Mouse (Mus musculus) spleen, embryonic (tissue): ENCODE results near the gene Nup88.
"Not testable (repeated sequence)": the region's sequence is repeated elsewhere in the genome, so short reads cannot be mapped to it uniquely, and the experiment has no call there.

Source experiments
- CTCF ChIA-PET: fragments of 350-600 bp; sonication (Branson Sonifier 250); formaldehyde crosslinking; loops from one replicate; lab custom pipeline; 2022; lab: Charles Lee

Gene Nup88

DNA sequence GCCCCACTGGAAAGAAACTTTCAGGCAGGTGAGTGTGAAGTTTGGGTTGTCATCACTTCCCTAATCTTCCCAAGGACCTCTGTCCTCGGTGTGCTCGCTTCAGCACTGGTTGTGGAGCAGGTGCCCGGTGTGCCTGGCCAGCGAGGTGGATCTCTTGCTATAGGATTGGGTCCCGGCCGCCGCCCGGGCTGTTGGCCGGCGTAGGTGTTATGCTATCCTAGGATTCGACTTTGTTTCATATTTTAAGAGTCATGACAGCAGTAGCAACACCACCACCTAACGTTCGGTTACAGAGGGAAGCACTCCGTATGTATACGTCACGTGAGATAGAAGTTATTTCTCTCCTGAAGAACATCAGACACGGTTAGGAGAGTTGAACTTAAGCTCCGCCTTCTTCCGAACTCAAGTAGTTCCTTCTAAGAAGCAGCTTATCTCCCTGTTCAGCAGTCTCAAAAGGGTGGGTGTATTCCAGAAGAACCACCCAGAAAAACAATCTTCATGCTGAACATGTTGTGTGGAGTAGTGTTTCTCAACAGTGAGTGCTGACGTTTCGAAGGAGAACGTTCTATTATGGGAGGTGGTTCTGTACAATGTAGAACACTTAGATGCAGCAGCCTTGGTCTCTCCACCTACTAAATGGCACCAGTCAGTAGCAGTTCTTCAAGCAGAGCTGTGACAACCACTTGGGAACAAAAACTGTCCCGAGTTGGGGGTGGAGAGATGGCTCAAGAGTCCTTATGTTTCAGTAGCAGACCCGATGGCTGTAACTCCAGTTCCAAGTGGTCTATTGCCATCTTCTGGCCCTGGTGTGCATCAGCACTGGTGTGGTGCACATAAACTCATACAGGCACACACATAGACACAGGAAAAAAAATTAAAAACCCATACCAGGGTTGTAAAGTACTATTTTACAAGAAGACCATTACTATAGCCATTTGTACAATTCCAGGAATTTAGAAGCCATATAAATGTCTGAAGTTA lies 1.1 kb upstream of the Nup88 start:
- CTCF ChIA-PET = no interaction called here

DNA sequence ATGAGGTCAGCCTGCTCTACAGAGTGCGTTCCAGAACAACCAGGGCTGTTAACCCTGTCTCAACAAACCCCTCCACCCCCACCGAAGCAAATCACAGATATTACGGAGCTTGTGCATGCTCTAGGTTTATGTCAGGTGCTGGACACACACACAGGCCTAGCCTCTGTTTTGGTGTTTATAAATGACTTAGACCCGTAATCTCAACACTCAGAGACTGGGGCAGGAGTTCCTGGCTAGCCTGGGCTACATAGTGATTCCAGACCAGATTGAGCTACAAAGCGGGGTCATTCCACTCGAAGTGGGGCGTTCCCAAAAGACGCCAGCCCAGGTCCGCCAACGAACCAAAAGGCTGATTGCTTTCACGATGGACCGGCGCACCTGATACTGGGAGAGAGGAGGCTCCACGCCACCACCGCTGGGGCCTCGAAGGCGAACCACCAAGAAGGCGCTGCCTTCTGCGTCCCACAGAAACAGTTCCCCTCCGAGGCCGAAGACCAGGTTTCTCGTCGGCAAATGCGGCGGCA lies 440 bp downstream of the Nup88 start:
- CTCF ChIA-PET = interaction anchor here (0.8 kb wide), 1 partner anchor 1271 kb away, joined by 4 read pairs; no protein-coding TSS in a partner anchor

DNA sequence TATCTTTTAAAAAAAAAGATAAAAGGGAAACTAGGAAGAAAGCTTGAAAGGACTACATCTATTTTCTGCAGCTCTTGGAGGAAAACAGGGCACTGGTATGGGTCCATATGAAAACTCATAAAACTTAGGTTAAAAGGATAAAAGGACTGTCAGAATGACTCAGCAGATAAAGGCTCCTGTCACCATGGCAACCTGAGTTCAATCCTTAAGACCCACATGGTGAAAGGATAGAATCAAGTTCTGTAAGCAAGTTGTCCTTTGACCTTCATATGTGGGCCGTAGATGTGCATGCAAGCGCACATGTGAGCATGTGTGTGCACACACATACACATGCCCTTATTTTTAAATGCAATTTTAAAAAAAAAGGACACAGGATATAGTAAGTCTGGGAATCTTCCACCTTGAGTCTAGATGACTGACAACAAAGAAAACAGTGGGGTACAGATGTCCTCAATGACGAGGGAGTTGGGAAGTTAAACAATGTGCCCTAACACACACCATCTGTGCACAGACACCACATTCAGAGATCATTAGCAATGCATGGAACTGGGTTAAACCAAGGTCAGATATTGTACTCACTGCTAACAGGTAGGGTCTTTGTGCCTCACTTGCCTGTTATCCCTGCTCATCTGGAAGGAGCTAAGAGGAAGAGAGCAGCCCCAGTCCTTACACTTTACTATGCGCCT lies 5.4 kb downstream of the Nup88 start:
- CTCF ChIA-PET = no interaction called here

- CTCF ChIA-PET = interaction anchor here (0.7 to 0.8 kb wide), 2 partner anchors 43 to 384 kb away, joined by 3 read pairs; no protein-coding TSS in a partner anchor
Measured at GRCm38 (mm10) chr11:70960786-70961554, 8.8 kb downstream of the Nup88 start.

GRCm38 (mm10) chr11:70954711-70955110 lies 15.1 kb downstream of the Nup88 start:
- CTCF ChIA-PET = interaction anchor here (0.6 kb wide), 1 partner anchor 40 kb away, joined by 6 read pairs; no protein-coding TSS in a partner anchor

GRCm38 (mm10) chr11:70944935-70945817 lies 24.6 kb downstream of the Nup88 start:
- CTCF ChIA-PET = no interaction called here

DNA sequence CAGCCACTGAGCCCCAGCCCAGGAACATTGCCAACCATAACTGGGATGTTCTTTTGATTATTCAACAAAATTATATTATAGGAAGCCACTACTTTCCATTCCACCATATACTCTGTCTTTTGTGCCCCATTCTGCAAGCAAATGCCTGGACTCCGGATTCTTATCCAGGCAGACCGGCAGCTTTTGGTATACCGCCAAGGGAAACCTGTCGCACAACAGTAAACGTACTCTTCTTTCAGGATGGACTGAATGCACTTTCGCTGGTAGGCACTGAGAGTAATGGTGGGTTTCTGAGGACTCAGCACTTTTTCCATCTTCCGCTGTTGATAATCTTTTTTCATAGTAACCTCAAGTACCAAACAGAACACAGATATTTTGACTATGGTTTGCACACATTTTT lies 26.1 kb downstream of the Nup88 start:
- CTCF ChIA-PET = no interaction called here

DNA sequence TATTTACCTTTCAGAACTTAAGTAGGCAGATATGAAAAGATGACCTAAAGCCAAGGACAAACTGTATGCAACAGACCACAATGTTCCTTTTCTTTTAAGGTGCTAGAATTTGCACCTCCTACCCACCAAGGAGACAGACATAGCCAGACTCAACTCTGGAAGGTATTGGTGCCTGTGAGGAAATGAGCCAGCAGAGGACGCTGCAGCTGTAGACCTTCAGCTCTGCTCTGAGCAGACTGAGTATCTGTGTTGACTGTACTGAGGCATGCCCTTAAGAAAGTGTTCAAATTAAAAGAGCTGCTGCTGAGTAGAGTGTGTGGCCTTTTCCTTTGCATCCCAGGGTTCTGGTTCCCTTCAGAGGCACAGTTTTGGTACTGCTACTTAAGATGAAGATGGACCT lies 27.2 kb downstream of the Nup88 start:
- CTCF ChIA-PET = no interaction called here

GRCm38 (mm10) chr11:70935316-70935715 lies 34.5 kb downstream of the Nup88 start:
- CTCF ChIA-PET = no interaction called here

DNA sequence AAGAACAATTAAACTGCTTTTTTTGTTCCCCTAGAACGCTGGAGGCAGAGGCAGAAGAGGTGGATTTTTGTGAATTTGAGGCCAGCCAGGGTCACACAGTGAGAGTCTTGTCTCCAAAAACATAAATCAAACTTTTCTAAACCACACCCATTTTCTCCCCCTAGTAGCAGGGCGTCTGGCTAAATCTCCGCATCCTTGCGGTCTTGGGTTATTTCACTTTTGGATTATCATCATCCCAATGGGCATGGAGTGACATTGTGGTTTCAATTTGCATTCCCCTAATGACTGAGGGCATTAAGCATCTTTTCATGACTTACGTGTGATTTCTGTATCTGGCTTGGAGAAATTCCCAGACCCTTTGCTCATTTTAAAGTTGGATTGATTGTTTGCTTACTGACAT lies 38.3 kb downstream of the Nup88 start:
- CTCF ChIA-PET = interaction anchor here (0.5 kb wide), 1 partner anchor 34 kb away, joined by 3 read pairs; no protein-coding TSS in a partner anchor

GRCm38 (mm10) chr11:70919524-70919923 lies 50.2 kb downstream of the Nup88 start:
- CTCF ChIA-PET = no interaction called here

DNA sequence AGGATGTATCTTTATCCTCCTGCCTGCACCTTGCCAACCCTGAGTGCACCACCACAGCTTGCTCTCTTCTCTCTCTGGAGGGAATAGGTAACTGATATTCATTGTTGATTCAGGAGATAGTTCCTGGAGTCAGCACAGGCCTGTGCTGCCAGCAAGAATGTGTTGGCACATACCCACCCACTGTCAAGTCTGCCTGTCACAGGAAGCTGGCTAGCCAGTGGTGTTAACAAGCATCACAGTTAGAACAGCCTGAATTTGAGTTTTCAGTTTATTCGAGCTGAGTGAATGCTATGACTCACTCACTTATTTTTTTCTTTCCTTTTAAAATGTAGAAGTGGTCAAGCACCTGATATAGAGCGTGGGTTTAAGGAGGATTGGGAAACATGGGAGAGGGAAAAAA lies 51.9 kb downstream of the Nup88 start:
- CTCF ChIA-PET = interaction anchor here (0.6 kb wide), 1 partner anchor 44 kb away, joined by 3 read pairs; no protein-coding TSS in a partner anchor

- CTCF ChIA-PET = interaction anchor here (0.6 kb wide), 1 partner anchor 42 kb away, joined by 3 read pairs; no protein-coding TSS in a partner anchor
Measured at GRCm38 (mm10) chr11:70911920-70912319, 57.9 kb downstream of the Nup88 start.

DNA sequence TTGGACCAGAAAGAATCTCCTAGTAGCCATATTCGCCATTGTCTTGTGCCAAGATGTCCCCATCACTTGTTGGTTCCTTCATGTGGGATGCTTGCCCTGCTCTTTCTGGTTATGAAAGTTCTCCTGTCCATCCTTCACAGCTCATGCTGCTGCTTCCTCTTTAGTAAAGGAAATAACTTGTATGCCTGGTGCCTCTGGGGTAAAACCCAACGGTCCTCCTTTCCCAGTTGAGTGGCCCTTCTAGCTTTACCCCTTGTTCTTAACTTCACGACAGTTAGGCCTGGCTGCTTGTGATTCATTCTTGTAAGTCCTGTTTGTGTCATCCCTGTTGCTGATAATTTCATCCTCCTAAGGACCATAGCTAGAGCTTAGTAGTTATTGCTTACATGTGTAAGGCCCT lies 58.5 kb downstream of the Nup88 start:
- CTCF ChIA-PET = interaction anchor here (0.6 kb wide), 1 partner anchor 41 kb away, joined by 3 read pairs; no protein-coding TSS in a partner anchor

GRCm38 (mm10) chr11:70906681-70907080 lies 63.1 kb downstream of the Nup88 start:
- CTCF ChIA-PET = no interaction called here

DNA sequence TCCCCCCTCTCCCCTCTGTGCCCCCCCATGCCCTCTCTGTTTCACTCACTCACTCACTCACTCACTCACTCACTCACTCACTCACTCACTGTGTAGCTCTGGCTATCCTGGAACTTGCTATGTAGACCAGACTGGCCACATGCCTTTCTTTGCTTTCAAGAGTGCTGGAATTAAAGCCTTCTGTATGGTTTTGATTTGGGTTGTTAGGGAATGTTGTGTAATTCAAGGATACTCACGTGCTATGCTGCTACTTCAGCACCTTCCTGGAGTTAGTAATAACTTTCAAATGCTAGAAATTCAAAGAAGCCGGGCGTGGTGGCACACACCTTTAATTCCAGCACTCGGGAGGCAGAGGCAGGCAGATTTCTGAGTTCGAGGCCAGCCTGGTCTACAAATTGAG lies 71.6 kb downstream of the Nup88 start:
- CTCF ChIA-PET = not testable (repeated sequence)

GRCm38 (mm10) chr11:70897680-70898079 lies 72.1 kb downstream of the Nup88 start:
- CTCF ChIA-PET = no interaction called here
